Mouse (Mus musculus): Measurements from ENCODE around the gene Rnd2. TPM values are rescaled to one million over a fixed set of nuclear protein-coding genes. Genes with fewer than 3 reads are reported as not detected.
A peak's percentile ranks its signal among the peaks of the same experiment; 100 is the strongest.
"Not testable (repeated sequence)": the region's sequence is repeated elsewhere in the genome, so short reads cannot be mapped to it uniquely, and the experiment has no call there.

Rnd2 gene
- 100 to 1,000 TPM; 109 to 121 (median 110) TPM for total RNA-seq (2022)

DNA sequence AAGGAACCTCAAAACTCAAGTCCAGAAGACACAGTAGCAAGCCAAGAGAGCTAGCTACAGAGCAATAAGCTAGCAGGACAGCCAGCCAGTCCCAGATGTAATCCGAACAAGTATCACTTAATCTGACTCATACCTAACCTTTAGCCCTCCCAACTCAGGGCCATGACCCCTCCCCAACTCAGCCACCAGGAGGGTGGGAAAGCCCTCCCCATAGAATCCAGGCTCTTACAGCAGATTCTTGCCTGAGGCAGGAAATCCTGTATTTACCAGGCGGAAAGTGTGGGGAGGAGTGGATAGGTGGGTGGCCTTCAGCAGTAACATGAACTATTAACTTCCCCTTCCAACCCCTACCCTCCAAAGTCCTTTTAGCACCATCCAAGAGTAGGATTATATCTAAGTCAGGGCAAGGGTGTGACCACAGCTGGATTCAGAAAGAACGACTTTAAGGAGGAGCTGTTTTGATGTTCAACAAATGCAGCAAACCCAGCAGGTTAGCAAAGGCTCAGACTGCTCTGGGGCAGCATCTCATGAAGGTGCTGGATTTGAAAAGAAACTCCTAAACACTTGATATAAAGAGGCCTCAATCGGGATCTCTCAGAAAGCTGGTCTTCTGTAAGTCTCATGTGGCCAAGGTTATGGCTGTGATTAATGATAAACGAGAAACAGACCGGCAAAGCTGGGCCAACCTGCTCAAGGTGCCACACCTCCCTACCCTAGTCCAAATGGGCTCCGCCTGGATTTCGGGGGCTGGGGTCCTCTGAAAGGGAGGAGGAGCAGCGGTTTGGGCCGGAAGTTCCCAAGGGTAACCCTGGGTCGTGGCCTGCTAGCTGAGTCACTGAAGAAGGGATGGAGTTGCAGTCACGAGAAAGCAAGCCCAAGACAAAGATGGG, at the start of gene Rnd2:
Rnd2 (plus strand) TSS at position 789 of the 890 bp plus-strand sequence.
- no peak for DNase-seq (ENCODE audit: low spot score in 2 of 2)

DNA sequence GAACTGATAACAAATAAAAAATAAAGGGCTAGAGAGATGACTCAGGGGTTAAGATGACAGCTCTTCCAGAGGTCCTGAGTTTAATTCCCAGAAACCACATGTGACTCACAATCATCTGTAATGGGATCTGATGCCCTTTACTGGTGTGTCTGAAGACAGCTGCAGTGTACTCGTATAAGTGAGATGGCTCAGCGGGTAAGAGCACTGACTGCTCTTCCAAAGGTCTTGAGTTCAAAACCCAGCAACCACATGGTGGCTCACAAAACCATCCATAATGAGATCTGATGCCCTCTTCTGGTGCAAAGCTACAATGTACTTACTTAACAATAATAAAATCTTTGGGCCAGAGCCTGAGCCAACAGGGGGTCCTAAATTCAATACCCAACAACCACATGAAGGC, 49.5 kb upstream of the Rnd2 start:
- DNase-seq (ENCODE audit: low spot score in 2 of 2), result no peak

DNA sequence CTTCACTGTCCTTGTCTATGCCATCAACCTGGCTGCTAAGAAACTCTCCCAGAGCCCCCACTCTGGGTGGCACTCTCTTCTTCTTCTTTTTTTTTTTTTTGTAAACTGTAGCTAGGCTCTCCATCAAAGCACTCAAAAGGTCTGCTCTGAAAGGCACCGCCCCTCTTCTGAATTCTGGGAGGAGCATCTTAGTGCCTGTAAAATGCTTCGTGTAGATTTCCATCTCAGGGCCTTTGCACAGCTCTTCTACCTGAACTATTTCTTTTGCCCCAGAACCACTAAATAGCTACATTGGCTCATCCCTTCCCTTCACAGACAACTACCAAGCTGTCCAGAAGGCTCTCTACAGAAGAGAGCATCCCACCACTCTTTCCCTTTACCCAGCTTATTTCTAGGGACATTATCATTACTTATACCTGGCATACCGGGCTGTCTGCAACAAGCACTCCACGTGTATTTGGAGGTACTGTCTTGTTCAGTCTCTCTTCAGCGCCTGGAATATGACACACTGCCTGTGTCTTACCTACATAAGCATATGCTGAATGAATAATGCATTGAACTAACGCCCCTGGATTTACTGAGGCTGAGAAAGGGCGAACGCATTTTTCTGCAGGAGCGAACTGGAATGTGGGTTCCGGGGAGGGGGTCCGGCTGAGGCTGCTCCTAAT, 48.2 kb upstream of the Rnd2 start:
- DNase-seq (ENCODE audit: low spot score in 2 of 2), result no peak

DNA sequence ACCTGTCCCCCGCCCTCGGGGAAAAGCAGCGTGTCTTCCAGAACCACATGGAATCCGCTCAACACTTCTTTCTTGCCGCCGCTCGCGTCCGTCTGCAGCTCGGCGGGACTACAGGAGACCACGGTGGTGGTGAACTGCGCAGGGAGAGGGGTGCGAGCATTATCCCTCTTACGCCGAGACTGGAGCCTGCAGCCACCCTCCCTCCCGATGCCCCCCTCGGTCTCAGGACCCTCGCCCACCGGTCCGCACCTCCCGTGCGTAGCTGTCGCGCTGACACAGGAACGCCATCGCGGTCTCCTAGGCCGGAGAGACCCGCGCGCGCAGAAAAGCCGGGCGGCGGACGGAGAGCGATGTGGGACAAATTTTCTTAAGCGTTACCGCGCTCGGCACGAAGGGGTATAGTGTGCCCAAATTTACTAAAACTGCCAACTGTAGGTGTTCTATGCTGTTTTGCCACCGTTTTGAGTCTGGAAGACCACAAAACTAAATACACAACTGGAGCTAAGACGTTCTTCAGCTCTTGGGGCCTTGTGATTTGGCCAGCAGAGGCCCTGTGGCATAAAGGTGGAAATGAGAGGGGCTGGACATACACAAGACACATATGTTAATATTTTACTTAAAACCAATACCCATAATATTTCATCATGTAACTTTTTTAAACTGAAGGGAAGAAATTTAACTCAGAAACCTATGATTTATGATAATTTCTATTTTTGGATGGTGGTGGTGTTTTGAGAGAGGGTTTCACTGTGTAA, 47.5 kb upstream of the Rnd2 start, which contains the start of gene Aarsd1:
Aarsd1 (minus strand) TSS at position 515 of the 755 bp plus-strand sequence.
- peak; percentile 74 to 88 for DNase-seq (ENCODE audit: low spot score in 2 of 2)

DNA sequence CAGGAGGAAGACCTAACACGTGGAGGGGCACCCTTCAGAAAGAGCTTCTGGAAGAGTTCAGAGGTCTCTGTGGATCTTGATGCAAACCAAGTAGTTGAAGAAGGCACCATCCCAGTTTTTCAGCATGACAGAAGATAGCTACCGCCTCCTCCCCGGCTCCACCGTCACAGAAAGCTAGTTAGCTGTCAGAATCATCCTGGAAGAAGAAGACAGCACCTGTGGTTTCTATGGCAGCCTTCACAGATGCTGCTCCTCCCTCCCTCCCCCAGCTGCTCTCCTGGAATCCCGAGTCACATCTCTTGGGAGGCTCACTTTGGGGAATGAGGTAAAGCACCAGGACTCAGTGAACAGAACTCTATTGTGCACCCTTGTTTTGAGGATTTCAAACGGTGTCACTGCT, 45.8 kb upstream of the Rnd2 start:
- no peak for DNase-seq (ENCODE audit: low spot score in 2 of 2)

DNA sequence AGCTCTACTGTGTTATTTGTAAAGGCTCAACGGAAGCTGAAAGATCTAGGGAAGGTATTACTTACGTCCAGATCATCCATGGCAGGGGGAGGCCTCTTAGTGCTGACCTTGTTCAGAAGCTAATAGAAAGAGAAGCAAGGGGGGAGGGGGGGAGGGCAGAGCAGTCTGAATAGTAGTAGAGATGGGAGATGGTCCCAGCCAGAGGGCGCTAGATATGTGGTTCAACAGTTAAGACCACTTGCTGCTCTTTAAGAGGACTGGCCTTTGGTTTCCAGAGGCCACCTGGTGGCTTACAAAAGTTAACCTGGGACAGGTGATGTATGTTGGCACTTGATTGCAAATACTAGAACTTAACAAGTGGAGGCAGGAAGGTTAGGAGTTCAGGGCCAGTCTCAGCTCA, 45.2 kb upstream of the Rnd2 start:
- DNase-seq (ENCODE audit: low spot score in 2 of 2), result no peak

DNA sequence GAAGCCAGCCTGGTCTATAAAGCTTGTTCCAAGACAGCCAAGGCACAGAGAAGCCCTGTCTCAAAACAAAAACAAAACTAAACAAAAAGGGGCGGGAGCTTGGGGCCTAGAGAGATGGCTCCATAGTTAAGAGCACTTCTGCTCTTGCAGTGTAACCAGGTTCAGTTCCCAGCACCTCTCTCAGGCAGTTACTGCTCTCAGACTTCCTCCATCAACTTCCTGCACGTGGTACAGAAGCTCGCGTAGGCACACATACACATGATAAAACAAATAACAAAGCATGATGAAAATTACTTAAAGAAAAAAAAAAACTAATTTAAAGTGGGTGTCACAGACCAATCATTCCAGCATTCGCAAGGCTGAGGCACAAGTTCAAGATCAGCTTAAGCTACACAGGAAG, 44.7 kb upstream of the Rnd2 start:
- DNase-seq (ENCODE audit: low spot score in 2 of 2), result no peak

DNA sequence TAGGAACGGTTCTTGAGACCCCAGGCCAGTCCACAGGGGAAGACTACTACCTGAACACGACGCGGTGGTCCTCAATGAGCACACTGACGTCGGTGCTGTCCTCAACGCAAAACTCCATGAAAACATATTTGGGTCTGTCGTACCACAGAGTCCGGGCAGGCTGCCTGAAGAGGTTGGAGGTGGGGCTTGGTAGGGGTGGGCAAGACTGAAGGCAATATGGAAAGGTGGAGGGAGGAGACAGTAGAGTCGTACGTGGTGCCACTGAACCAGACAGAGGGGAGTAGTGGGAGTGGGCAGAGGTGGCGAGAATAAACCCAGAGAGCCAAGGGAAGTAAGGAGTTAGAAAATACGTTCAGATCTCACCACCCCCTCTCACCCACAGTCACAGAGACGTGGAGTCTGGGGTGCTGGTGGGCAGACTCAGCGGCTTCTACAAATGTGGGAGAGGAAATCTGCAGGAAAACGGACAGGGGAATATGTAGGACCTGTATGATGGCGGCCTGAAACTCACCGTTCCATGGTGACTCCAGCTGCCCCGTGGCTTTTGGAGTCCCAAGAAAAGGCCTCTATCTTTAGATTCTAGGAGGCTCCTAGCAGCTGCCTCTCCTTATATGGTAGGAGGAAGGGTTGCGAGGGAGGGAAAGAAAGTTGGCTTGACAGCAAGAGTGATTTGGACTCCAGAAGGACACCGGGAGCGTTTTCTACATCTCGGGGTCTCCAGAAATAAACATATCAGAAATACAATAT, 40.5 kb upstream of the Rnd2 start, which contains the start of gene Gm27029:
Gm27029 (minus strand) TSS at position 692 of the 747 bp plus-strand sequence.
- no peak for DNase-seq (ENCODE audit: low spot score in 2 of 2)

DNA sequence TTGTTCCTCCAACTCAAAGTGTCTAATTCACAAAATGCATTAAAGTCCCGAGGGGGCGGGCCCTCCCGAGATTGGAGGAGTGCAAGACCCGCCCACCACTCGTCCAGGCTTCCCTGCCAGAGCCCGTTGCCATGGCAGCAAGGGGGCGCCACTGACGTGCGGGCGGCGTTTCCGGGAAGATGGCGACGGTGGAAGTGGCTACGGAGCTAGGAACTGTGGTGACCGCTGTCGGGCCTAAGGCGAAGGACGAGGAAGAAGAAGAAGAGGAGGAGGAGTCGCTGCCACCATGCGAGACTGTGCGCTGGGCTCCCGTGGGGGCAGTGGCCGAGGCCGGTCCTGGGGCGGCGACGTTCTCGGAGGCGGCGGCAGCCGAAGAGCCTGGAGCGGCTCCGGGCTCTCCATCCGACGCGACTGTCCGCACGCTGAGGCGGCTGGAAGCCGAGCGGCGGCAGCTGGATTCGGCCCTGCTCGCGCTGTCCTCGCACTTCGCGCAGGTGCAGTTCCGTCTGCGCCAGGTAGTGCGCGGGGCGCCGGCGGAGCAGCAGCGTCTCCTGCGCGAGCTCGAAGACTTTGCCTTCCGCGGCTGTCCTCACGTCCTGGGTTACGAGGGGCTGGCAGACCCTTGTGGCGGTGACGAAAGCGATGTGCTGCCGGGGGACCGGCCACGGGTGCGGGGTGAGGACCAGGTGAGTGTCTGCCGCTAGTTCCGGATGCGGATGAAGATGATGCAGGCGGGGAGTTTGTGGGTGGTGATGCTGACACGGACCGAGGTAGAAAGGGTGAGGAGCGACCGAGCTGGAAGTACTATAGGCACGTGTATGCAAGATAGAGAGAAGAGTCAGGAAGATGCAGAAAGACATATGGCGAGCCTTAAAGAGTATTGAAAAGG, 39.6 kb upstream of the Rnd2 start, which contains the start of the genes Rundc1 and Ptges3l:
Rundc1 (plus strand) TSS at position 161 of the 889 bp plus-strand sequence.
Ptges3l (minus strand) TSS at position 409 of the 889 bp plus-strand sequence.
- peak; percentile 95 to 96 for DNase-seq (ENCODE audit: low spot score in 2 of 2)

DNA sequence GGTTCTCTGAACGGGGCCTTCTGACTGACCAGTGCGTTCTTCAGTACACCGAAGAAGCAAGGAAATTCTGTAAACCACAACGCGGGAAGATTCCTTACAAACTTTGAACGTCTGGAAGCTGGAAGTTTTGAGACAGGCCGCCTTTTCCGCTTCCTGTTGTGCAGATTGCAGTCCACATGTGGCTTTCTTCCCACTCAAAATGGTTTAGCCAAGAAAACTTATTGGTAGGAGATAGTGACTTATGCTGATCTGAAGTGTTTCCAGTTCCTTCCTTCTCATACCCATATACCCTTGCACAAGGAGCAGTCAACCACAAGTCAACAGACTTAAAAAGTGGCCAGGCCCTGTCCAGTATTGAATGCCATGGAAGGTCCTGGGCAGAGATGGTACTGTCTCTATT, 38.6 kb upstream of the Rnd2 start:
- DNase-seq (ENCODE audit: low spot score in 2 of 2), result no peak

DNA sequence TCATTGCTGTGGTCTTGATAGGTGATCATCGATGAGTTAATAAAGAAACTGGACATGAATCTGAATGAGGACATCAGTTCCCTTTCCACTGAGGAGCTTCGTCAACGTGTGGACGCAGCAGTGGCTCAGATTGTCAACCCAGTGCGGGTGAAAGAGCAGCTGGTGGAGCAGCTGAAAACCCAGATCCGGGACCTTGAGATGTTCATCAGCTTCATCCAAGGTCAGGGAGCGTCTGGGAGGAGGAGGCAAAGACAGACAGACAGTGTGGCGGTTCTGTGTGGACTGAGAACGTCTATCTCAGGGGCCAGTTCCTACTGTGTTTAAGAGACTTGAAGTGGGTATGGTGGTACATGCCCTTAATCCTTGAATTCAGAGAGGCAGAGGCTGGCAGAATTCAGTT, 33.5 kb upstream of the Rnd2 start:
- no peak for DNase-seq (ENCODE audit: low spot score in 2 of 2)

DNA sequence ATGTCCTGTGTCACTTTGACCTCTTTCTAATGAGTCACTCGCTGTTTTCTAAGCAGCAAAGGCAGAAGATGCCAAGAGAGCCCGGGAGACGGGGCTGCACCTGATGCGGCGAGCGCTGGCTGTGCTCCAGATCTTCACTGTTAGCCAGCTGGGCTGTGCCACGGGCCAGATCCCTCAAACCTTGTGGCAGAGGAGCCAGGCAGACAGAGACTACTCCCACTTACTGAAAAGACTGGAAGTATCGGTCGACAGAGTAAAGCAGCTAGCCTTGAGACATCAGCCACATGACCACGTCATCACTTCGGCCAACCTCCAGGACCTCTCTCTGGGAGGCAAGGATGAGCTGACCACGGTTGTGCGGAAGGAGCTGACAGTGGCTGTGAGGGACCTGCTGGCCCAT, 31.4 kb upstream of the Rnd2 start:
- DNase-seq (ENCODE audit: low spot score in 2 of 2), result no peak

DNA sequence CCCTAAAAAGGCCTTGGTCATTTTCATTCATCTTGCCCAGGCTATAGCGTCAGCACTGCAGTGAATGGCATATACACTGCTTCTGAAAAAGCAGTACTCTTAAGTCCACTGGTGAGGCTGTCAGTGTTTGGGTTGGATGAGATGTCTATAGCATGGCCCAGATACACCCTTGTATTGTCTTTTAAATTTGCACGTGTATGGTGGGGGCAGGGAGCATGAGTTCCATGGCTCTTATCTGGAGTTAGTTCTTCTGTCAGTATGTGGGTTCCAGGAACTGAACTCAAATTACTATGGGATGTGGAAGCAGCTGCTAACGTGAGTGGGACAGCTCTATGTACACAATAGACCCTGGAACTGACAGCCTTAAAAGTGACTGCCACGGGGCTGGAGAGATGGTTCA, 29.0 kb upstream of the Rnd2 start:
- no peak for DNase-seq (ENCODE audit: low spot score in 2 of 2)

DNA sequence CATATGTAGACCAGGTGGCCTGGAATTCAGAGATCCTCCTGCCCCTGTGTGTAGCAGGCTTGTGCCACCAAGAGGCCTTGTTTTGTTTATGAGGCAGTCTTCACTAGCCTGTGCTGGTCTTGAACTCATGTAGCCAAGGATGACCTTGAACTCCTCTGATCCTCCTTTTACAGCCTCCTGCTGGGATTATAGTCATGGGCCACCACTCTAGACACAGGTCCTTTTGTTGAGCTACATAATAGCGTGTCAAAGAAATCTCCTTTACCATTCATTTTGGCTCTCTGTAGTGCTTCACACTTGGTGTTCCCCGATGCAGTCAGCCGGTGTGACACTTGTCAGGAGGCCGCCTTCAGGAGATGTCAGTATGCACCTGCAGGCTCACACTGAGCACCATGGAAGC, 27.9 kb upstream of the Rnd2 start:
- no peak for DNase-seq (ENCODE audit: low spot score in 2 of 2)

DNA sequence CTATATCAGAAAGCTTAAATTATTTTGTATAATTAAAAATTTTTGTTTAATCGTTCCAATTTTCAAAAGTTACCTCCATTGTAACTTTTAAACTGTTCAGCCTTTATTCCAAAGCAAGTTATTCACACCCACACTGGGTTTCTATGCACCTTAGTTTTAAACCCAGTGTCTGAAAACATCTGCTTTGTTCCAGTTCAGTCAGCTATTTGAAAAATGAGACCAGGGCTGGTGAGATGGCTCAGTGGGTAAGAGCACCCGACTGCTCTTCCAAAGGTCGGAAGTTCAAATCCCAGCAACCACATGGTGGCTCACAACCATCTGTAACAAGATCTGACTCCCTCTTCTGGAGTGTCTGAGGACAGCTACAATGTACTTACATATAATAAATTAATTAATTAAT, 26.8 kb upstream of the Rnd2 start:
- DNase-seq (ENCODE audit: low spot score in 2 of 2), result not testable (repeated sequence)

DNA sequence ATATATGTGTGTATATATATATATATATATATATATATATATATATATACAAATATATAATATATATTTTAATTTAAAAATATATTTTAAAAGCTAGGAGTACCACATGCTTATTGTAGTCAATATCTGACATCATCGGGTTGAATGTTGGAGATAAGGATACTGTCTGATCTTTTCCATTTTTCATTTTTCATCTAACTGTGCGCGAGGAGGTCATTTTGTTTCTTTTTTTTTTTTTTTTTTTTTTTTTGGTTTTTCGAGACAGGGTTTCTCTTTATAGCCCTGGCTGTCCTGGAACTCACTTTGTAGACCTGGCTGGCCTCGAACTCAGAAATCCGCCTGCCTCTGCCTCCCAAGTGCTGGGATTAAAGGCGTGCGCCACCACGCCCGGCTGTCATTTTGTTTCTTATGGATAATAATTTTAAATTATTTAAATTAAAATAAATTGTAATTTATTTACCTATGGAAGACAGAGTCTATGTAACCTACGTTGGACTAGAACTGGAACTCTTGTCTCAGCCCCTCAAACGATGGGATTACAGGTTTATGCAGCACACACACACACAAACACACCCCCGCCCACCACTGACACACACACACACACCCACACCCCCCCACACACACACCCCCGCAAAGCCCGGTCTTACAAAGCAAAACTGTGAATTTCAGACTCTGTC, 23.2 kb upstream of the Rnd2 start:
- not testable (repeated sequence) for DNase-seq (ENCODE audit: low spot score in 2 of 2)

DNA sequence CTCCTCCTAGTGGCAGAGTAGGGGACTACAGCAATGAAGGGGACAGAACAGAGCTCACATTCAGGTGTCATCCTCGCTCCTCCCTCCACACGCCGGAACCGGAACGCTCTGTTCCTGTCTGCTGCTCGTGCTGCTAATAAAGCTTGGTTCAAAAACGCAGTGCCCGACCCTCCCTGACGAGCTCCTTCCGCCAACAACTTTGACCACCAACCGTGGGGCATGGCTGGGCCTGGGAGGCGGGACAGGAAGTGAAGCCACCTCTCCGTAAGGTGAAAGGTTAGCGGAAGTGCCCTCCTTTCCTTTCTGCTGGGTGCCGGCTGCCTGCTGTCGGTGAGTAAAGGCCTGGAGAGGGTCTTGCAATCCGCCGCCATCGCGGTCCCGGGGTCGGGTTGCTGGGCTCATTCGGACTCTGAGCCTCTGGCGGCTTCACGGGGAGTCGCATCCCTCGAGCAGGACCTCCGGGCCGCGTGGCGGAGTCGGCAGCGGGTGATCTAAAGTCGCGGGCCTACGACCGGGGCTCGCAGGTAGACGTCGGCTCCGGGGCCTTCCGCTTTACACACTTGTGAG, 22.6 kb upstream of the Rnd2 start, which contains the start of gene Rpl27:
Rpl27 (plus strand) TSS at position 172 of the 567 bp plus-strand sequence.
- DNase-seq (ENCODE audit: low spot score in 2 of 2), result peak; percentile 98

DNA sequence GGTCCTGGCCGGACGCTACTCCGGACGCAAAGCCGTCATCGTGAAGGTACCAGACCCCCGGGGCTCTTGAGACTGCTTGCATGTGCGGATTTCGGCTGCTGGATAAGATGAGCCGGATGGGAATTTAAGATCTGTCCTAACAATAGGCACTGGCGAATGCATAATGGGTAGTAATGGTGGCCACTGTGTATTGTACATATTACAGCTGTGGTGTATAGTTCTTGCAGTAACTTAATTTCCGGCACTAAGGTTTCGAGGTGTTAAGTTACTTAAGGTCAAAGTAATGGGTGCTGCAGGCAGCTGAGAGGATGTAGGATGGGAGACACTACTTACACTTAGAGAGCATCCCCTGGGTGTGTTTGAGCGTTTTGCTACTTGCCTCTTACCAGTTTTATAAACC, 22.0 kb upstream of the Rnd2 start:
- no peak for DNase-seq (ENCODE audit: low spot score in 2 of 2)

DNA sequence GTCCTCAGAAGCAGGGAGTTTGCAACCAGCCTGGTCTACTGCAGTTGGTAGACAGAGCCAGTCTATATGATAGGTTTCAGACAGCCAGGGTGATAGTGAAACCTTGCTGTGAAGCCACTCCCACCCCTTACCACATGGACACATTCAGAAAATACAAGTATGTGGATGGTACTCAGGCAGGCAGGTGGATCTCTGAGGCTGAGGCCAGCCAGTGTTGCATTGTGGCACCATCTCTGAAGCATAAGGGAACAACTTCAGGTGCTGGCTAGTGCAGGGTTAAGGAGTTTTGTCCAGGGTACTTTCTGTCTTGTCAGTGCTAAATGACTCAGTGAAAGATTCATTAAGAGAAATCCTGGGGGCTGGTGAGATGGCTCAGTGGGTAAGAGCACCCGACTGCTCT, 18.5 kb upstream of the Rnd2 start:
- no peak for DNase-seq (ENCODE audit: low spot score in 2 of 2)
